Mouse (Mus musculus) monocyte, adult 5-6 weeks (primary cell): ENCODE data around the gene Fem1b. TPM values are rescaled to one million over a fixed set of nuclear protein-coding genes. Genes with fewer than 3 reads are reported as not detected.
A peak's percentile ranks its signal among the peaks of the same experiment; 100 is the strongest.
"Not testable (repeated sequence)": the region's sequence is repeated elsewhere in the genome, so short reads cannot be mapped to it uniquely, and the experiment has no call there.

Experiments
- ATAC-seq: fragments of 153-309, 156-312 bp; replicated peaks from 2 replicates; pipeline ENCODE4 v1.8.0; 2017; ENCODE audit warnings: mild to moderate bottlenecking; ENCODE audit not compliant: low TSS enrichment, insufficient number of reproducible peaks, severe bottlenecking, poor library complexity, low FRiP score
- total RNA-seq: library from RNA; stranded (forward); fragments of 200-1000, 200-491, 200-594 nt; gene quantifications from 3 replicates; pipeline ENCODE4 v1.2.3, GENCODE M21; 2017

Fem1b gene
- 17.9 to 19.1 TPM (median 18.0 TPM) in 3 replicates for total RNA-seq

- peak; percentile 96 for ATAC-seq
Observed at GRCm38 (mm10) chr9:62811516-62812121, at the start of gene Fem1b. TSS of gene Fem1b (minus strand) at chr9:62811934.

GRCm38 (mm10) chr9:62860866-62861265 is 49.1 kb upstream of the Fem1b start:
- ATAC-seq = no peak

- not testable (repeated sequence) for ATAC-seq
Observed at GRCm38 (mm10) chr9:62860102-62860501, 48.4 kb upstream of the Fem1b start.

GRCm38 (mm10) chr9:62858266-62859019 is 46.7 kb upstream of the Fem1b start:
- no peak for ATAC-seq

GRCm38 (mm10) chr9:62857719-62858261 is 46.1 kb upstream of the Fem1b start, which contains the start of gene Calml4:
TSS of gene Calml4 (plus strand) at chr9:62858080.
- ATAC-seq = no peak

- ATAC-seq = 0 out of 2 replicates have a peak, but pooled peaks have one; percentile 28
Observed at GRCm38 (mm10) chr9:62857216-62857615, 45.5 kb upstream of the Fem1b start.

GRCm38 (mm10) chr9:62854483-62854882 is 42.7 kb upstream of the Fem1b start:
- ATAC-seq = no peak

- ATAC-seq = no peak
Observed at GRCm38 (mm10) chr9:62851571-62851970, 39.8 kb upstream of the Fem1b start.

GRCm38 (mm10) chr9:62848641-62849040 is 36.9 kb upstream of the Fem1b start:
- no peak for ATAC-seq

- peak; percentile 87 for ATAC-seq
Observed at GRCm38 (mm10) chr9:62847694-62848093, 36.0 kb upstream of the Fem1b start.

- no peak for ATAC-seq
Observed at GRCm38 (mm10) chr9:62844461-62844860, 32.7 kb upstream of the Fem1b start.

- ATAC-seq = no peak
Observed at GRCm38 (mm10) chr9:62843356-62844024, 31.8 kb upstream of the Fem1b start.

GRCm38 (mm10) chr9:62839172-62839770 is 27.5 kb upstream of the Fem1b start:
- no peak for ATAC-seq

GRCm38 (mm10) chr9:62838506-62839171 is 26.9 kb upstream of the Fem1b start, which contains the start of gene Cln6:
TSS of gene Cln6 (plus strand) at chr9:62838785.
- peak; percentile 80 for ATAC-seq

- ATAC-seq = no peak
Observed at GRCm38 (mm10) chr9:62838146-62838505, 26.4 kb upstream of the Fem1b start.

GRCm38 (mm10) chr9:62837611-62838010 is 25.9 kb upstream of the Fem1b start:
- no peak for ATAC-seq

- no peak for ATAC-seq
Observed at GRCm38 (mm10) chr9:62835705-62836446, 24.1 kb upstream of the Fem1b start.

GRCm38 (mm10) chr9:62834906-62835305 is 23.2 kb upstream of the Fem1b start:
- no peak for ATAC-seq
